Mouse (Mus musculus): ENCODE data around the gene Nr1h5. TPM values are rescaled to one million over a fixed set of nuclear protein-coding genes. Genes with fewer than 3 reads are reported as not detected.

Gene Nr1h5
- polyA plus RNA-seq, 1 experiment, result not detected

GRCm38 (mm10) chr3:102979550-102980348 lies 15.8 kb upstream of the Nr1h5 start:
- no peak overlapping the region for H3K4me3 ChIP-seq (ENCODE audit: insufficient read depth, low read depth, low read length)
- TF ChIP-seq POLR2A (IDR thresholded peaks at IDR 0.05; ENCODE audit: insufficient read depth, low read depth, low read length) (no peak), CTCF (IDR thresholded peaks at IDR 0.05; ENCODE audit: insufficient read depth, low read depth, low read length) (no peak)
- H3K27ac ChIP-seq (ENCODE audit: insufficient read depth, low read depth, low read length), result no peak overlapping the region
- 14% methylated on average over 10 of the region's 10 CpGs for WGBS
- H3K4me1 ChIP-seq (ENCODE audit: control insufficient read depth, insufficient read depth, low read length), result no peaks in the 10 kb centered on the region

GRCm38 (mm10) chr3:102976906-102977305 lies 13.0 kb upstream of the Nr1h5 start:
- WGBS, result 88% methylated on average over 4 of the region's 4 CpGs
- H3K27ac ChIP-seq (ENCODE audit: insufficient read depth, low read depth, low read length), result no peak overlapping the region
- no peak for TF ChIP-seq CTCF (IDR thresholded peaks at IDR 0.05; ENCODE audit: insufficient read depth, low read depth, low read length)
- no peak for TF ChIP-seq POLR2A (IDR thresholded peaks at IDR 0.05; ENCODE audit: insufficient read depth, low read depth, low read length)
- no peak overlapping the region for H3K4me3 ChIP-seq (ENCODE audit: insufficient read depth, low read depth, low read length)
- no peaks in the 10 kb centered on the region for H3K4me1 ChIP-seq (ENCODE audit: control insufficient read depth, insufficient read depth, low read length)

- H3K27ac ChIP-seq (ENCODE audit: insufficient read depth, low read depth, low read length), result no peak overlapping the region
- no peak overlapping the region for H3K4me3 ChIP-seq (ENCODE audit: insufficient read depth, low read depth, low read length)
- no peak for TF ChIP-seq POLR2A (IDR thresholded peaks at IDR 0.05; ENCODE audit: insufficient read depth, low read depth, low read length)
- no peak for TF ChIP-seq CTCF (IDR thresholded peaks at IDR 0.05; ENCODE audit: insufficient read depth, low read depth, low read length)
- 84% methylated on average over 3 of the region's 3 CpGs for WGBS
- H3K4me1 ChIP-seq (ENCODE audit: control insufficient read depth, insufficient read depth, low read length), result peaks cover 2% of the 10 kb centered on the region; the same call in 1 of the 2 replicates
Observed at GRCm38 (mm10) chr3:102970508-102970907, 6.6 kb upstream of the Nr1h5 start.

- 48% methylated on average over 9 of the region's 9 CpGs for WGBS
- Histone ChIP-seq H3K27ac (ENCODE audit: insufficient read depth, low read depth, low read length) (no peak overlapping the region), H3K4me1 (ENCODE audit: control insufficient read depth, insufficient read depth, low read length) (peaks cover 2% of the 10 kb centered on the region; the same call in 1 of the 2 replicates), H3K4me3 (ENCODE audit: insufficient read depth, low read depth, low read length) (no peak overlapping the region)
- no peak for TF ChIP-seq POLR2A (IDR thresholded peaks at IDR 0.05; ENCODE audit: insufficient read depth, low read depth, low read length)
- no peak for TF ChIP-seq CTCF (IDR thresholded peaks at IDR 0.05; ENCODE audit: insufficient read depth, low read depth, low read length)
Observed at GRCm38 (mm10) chr3:102970067-102970466, 6.1 kb upstream of the Nr1h5 start.

- TF ChIP-seq POLR2A (IDR thresholded peaks at IDR 0.05; ENCODE audit: insufficient read depth, low read depth, low read length) (no peak), CTCF (IDR thresholded peaks at IDR 0.05; ENCODE audit: insufficient read depth, low read depth, low read length) (no peak)
- no peak overlapping the region for H3K27ac ChIP-seq (ENCODE audit: insufficient read depth, low read depth, low read length)
- 38% methylated on average over 3 of the region's 3 CpGs for WGBS
- H3K4me1 ChIP-seq (ENCODE audit: control insufficient read depth, insufficient read depth, low read length), result no peaks in the 10 kb centered on the region
- no peak overlapping the region for H3K4me3 ChIP-seq (ENCODE audit: insufficient read depth, low read depth, low read length)
Observed at GRCm38 (mm10) chr3:102955596-102955995, 8.3 kb downstream of the Nr1h5 start.

GRCm38 (mm10) chr3:102955143-102955542 lies 8.8 kb downstream of the Nr1h5 start:
- Histone ChIP-seq H3K4me3 (ENCODE audit: insufficient read depth, low read depth, low read length) (no peak overlapping the region), H3K27ac (ENCODE audit: insufficient read depth, low read depth, low read length) (no peak overlapping the region), H3K4me1 (ENCODE audit: control insufficient read depth, insufficient read depth, low read length) (no peaks in the 10 kb centered on the region)
- TF ChIP-seq POLR2A (IDR thresholded peaks at IDR 0.05; ENCODE audit: insufficient read depth, low read depth, low read length), result no peak
- TF ChIP-seq CTCF (IDR thresholded peaks at IDR 0.05; ENCODE audit: insufficient read depth, low read depth, low read length), result no peak
- 80% methylated on average over 3 of the region's 3 CpGs for WGBS

- no peaks in the 10 kb centered on the region for H3K4me1 ChIP-seq (ENCODE audit: control insufficient read depth, insufficient read depth, low read length)
- no peak overlapping the region for H3K27ac ChIP-seq (ENCODE audit: insufficient read depth, low read depth, low read length)
- 94% methylated on average over 12 of the region's 12 CpGs for WGBS
- H3K4me3 ChIP-seq (ENCODE audit: insufficient read depth, low read depth, low read length), result no peak overlapping the region
- TF ChIP-seq CTCF (IDR thresholded peaks at IDR 0.05; ENCODE audit: insufficient read depth, low read depth, low read length) (no peak), POLR2A (IDR thresholded peaks at IDR 0.05; ENCODE audit: insufficient read depth, low read depth, low read length) (no peak)
Observed at GRCm38 (mm10) chr3:102954476-102954875, 9.5 kb downstream of the Nr1h5 start.

- WGBS, result 44% methylated on average over 5 of the region's 5 CpGs
- no peak for TF ChIP-seq POLR2A (IDR thresholded peaks at IDR 0.05; ENCODE audit: insufficient read depth, low read depth, low read length)
- TF ChIP-seq CTCF (IDR thresholded peaks at IDR 0.05; ENCODE audit: insufficient read depth, low read depth, low read length), result no peak
- Histone ChIP-seq H3K4me1 (ENCODE audit: control insufficient read depth, insufficient read depth, low read length) (no peaks in the 10 kb centered on the region), H3K27ac (ENCODE audit: insufficient read depth, low read depth, low read length) (no peak overlapping the region), H3K4me3 (ENCODE audit: insufficient read depth, low read depth, low read length) (no peak overlapping the region)
Observed at GRCm38 (mm10) chr3:102946861-102947260, 17.1 kb downstream of the Nr1h5 start.

GRCm38 (mm10) chr3:102946312-102946711 lies 17.6 kb downstream of the Nr1h5 start:
- 83% methylated on average over 3 of the region's 3 CpGs for WGBS
- Histone ChIP-seq H3K4me3 (ENCODE audit: insufficient read depth, low read depth, low read length) (no peak overlapping the region), H3K4me1 (ENCODE audit: control insufficient read depth, insufficient read depth, low read length) (no peaks in the 10 kb centered on the region), H3K27ac (ENCODE audit: insufficient read depth, low read depth, low read length) (no peak overlapping the region)
- TF ChIP-seq POLR2A (IDR thresholded peaks at IDR 0.05; ENCODE audit: insufficient read depth, low read depth, low read length), result no peak
- no peak for TF ChIP-seq CTCF (IDR thresholded peaks at IDR 0.05; ENCODE audit: insufficient read depth, low read depth, low read length)
